Mouse (Mus musculus): ENCODE measurements around the gene Kcnd3.

DNA sequence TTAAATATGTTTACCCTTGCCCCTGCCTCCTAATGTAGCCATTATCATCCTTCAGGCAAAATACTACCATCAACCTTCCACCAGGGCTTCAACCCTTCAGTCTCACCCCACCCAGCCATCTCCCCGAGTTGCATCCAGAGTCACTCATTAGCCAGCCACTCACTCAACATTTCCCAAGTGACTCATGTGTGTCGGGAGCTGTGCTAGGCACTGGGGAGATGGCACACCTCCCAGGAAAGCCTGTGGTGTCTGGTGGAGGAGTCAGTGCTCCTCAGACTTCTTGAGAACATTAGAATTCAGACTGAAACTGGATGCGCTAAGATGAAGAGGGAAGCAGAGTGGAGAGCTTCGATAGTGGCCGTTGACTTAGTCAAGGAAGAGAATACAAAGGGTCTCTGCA lies 44.8 kb downstream of the Kcnd3 start:
- TF ChIP-seq FLI1 (IDR thresholded peaks at IDR 0.05; ENCODE audit: low read length) = no peak
- TF ChIP-seq GATA1 (IDR thresholded peaks at IDR 0.05; ENCODE audit: borderline replicate concordance, low read length) = no peak

Data from megakaryocyte, embryonic 14.5 days (primary cell).